Mouse (Mus musculus) hindbrain, postnatal 0 days (tissue): ENCODE measurements around the gene Fhod1. TPM values are rescaled to one million over a fixed set of nuclear protein-coding genes. Genes with fewer than 3 reads are reported as not detected.

Experiments
- ATAC-seq: fragments of 200-750 bp; cut with Nextera tagmentation; 2 replicates; pipeline ENCODE4 v1.8.0; 2017; ENCODE audit warnings: mild to moderate bottlenecking, moderate TSS enrichment, moderate library complexity
- DNase-seq: peaks from one replicate; pipeline ENCODE4 v3.0.0-alpha.2; 2015; ENCODE audit warnings: low spot score
- H3K27ac ChIP-seq: fragments of 300-500 bp; sonication (generic); 2 replicates; pipeline ENCODE4 v1.5.1; 2014; ENCODE audit warnings: mild to moderate bottlenecking
- H3K27me3 ChIP-seq: fragments of 300-500 bp; sonication (generic); 2 replicates; pipeline ENCODE4 v1.6.1; 2014; ENCODE audit warnings: low read length, mixed read lengths; ENCODE audit not compliant: insufficient read depth
- H3K36me3 ChIP-seq: fragments of 300-500 bp; sonication (generic); 2 replicates; pipeline ENCODE4 v1.6.1; 2014; ENCODE audit warnings: low read length, mixed read lengths; ENCODE audit not compliant: insufficient read depth
- H3K4me1 ChIP-seq: fragments of 300-500 bp; sonication (generic); 2 replicates; pipeline ENCODE4 v1.6.1; 2014; ENCODE audit warnings: antibody characterized with exemption, low read length, mixed read lengths; ENCODE audit not compliant: insufficient read depth
- H3K4me2 ChIP-seq: fragments of 300-500 bp; sonication (generic); 2 replicates; pipeline ENCODE4 v1.6.1; 2014; ENCODE audit warnings: low read depth, mild to moderate bottlenecking, low read length, moderate library complexity, mixed read lengths
- H3K4me3 ChIP-seq: fragments of 300-500 bp; sonication (generic); 2 replicates; pipeline ENCODE4 v1.5.1; 2014; ENCODE audit warnings: low read length
- H3K9ac ChIP-seq: fragments of 300-500 bp; sonication (generic); replicated peaks from 2 replicates; pipeline ENCODE4 v1.6.1; 2014; ENCODE audit warnings: mild to moderate bottlenecking, low read length, moderate library complexity, mixed read lengths
- H3K9me3 ChIP-seq: fragments of 300-500 bp; sonication (generic); 2 replicates; pipeline ENCODE4 v1.6.1; 2016; ENCODE audit warnings: low read length, mixed read lengths
- CTCF ChIP-seq: IDR thresholded peaks from 2 replicates; pipeline ENCODE4 v1.5.1; 2016; ENCODE audit warnings: antibody characterized with exemption, control low read depth, low read depth
- WGBS: fragments of 180-500 bp; shearing (Covaris S2); extraction: QIAGEN DNeasy Blood & Tissue Kit; methylation state at CpG from one replicate; pipeline ENCODE4 v1.1.7; 2014; 5-methylcytosine and 5-hydroxymethylcytosine counted together
- polyA plus RNA-seq: library from polyadenylated mRNA; unstranded; fragments of >200 nt; fragmentation: Nextera tagmentation; extraction: Ambion mirVana; gene quantifications from 2 replicates; pipeline ENCODE4 v1.2.1, GENCODE M21; 2015
- total RNA-seq: library from RNA; depleted of rRNA; stranded (reverse); fragments of >200 nt; gene quantifications from 2 replicates; pipeline ENCODE4 v1.2.3, GENCODE M21; 2014

Gene Fhod1
- total and polyA plus RNA-seq, 2 experiments from 2014 or later: 0.45 to 3.1 TPM

- no peaks in the 10 kb centered on the region for H3K27me3 ChIP-seq
- H3K36me3 ChIP-seq: peaks cover 33% of the 10 kb centered on the region
- no peaks in the 10 kb centered on the region for H3K9me3 ChIP-seq
- peak overlapping the region; percentile 75; the same call in 1 of the 2 replicates for H3K27ac ChIP-seq
- peak overlapping the region; percentile 95 for H3K4me2 ChIP-seq
- WGBS: 0% methylated on average over 12 of the region's 12 CpGs
- H3K9ac ChIP-seq: peak overlapping the region; percentile 89
- peaks cover 19% of the 10 kb centered on the region for H3K4me1 ChIP-seq
- DNase-seq (peak; percentile 52), ATAC-seq (peak; percentile 58)
- TF ChIP-seq CTCF: no peak
- H3K4me3 ChIP-seq: peak overlapping the region; percentile 87
These were observed 22.1 kb downstream of the Fhod1 start for GRCm38 (mm10) chr8:105325641-105326093.

- no peaks in the 10 kb centered on the region for H3K27me3 ChIP-seq
- no peak overlapping the region for H3K4me2 ChIP-seq
- no peak for DNase-seq
- TF ChIP-seq CTCF: no peak
- H3K27ac ChIP-seq: no peak overlapping the region
- H3K9me3 ChIP-seq: no peaks in the 10 kb centered on the region
- H3K36me3 ChIP-seq: peaks cover 23% of the 10 kb centered on the region
- ATAC-seq: no peak
- 94% methylated on average over 4 of the region's 4 CpGs for WGBS
- peaks cover 19% of the 10 kb centered on the region for H3K4me1 ChIP-seq
- no peak overlapping the region for H3K4me3 ChIP-seq
- no peak overlapping the region for H3K9ac ChIP-seq
These were observed 24.6 kb downstream of the Fhod1 start for GRCm38 (mm10) chr8:105323183-105323582.

DNA sequence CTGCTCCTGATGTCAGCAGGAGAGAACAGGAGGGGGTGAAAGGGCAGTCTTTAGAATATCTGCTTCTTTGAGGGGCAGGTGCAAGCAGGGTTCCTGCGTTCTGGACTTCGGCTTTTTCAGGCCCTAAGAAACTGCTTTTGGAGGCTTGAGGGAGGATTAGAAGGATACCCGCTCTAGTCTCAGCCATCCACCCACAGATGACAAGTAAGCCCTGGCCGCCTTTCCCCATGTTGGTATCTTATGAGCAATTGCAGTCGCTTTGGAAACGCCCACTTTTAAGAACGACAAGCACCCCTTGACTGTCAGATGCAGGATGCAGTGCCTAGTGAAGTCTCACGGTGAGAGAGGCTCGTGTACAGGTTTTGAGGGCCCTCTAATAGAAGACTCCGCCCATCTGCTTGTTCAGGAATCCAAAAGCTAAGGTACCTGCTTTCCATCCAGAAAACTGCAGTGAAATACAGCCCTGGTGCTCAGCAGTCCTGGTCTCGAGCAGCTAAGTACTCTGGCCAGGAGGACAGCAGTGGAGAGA, 29.0 kb downstream of the Fhod1 start:
- no peak overlapping the region for H3K4me2 ChIP-seq
- no peaks in the 10 kb centered on the region for H3K4me1 ChIP-seq
- ATAC-seq (no peak), DNase-seq (no peak)
- no peak overlapping the region for H3K4me3 ChIP-seq
- H3K27ac ChIP-seq: peak overlapping the region; percentile 20; the same call in 1 of the 2 replicates
- WGBS: 83% methylated on average over 11 of the region's 11 CpGs
- TF ChIP-seq CTCF: no peak
- no peaks in the 10 kb centered on the region for H3K27me3 ChIP-seq
- peaks cover 47% of the 10 kb centered on the region for H3K36me3 ChIP-seq
- no peaks in the 10 kb centered on the region for H3K9me3 ChIP-seq
- H3K9ac ChIP-seq: no peak overlapping the region

- ATAC-seq: peak; percentile 58; the same call in 1 of the 2 replicates
- peak overlapping the region; percentile 20; the same call in 1 of the 2 replicates for H3K27ac ChIP-seq
- no peak overlapping the region for H3K4me3 ChIP-seq
- TF ChIP-seq CTCF: no peak
- no peaks in the 10 kb centered on the region for H3K27me3 ChIP-seq
- peaks cover 51% of the 10 kb centered on the region for H3K36me3 ChIP-seq
- H3K4me2 ChIP-seq: no peak overlapping the region
- DNase-seq: peak; percentile 27
- WGBS: 62% methylated on average over 4 of the region's 4 CpGs
- no peaks in the 10 kb centered on the region for H3K9me3 ChIP-seq
- no peak overlapping the region for H3K9ac ChIP-seq
- H3K4me1 ChIP-seq: no peaks in the 10 kb centered on the region
These were observed 29.8 kb downstream of the Fhod1 start for GRCm38 (mm10) chr8:105317941-105318340.

- H3K9ac ChIP-seq: no peak overlapping the region
- no peaks in the 10 kb centered on the region for H3K9me3 ChIP-seq
- 88% methylated on average over 18 of the region's 18 CpGs for WGBS
- no peak overlapping the region for H3K4me3 ChIP-seq
- no peak for TF ChIP-seq CTCF
- no peak overlapping the region for H3K27ac ChIP-seq
- H3K27me3 ChIP-seq: no peaks in the 10 kb centered on the region
- no peaks in the 10 kb centered on the region for H3K4me1 ChIP-seq
- DNase-seq: no peak
- no peak overlapping the region for H3K4me2 ChIP-seq
- H3K36me3 ChIP-seq: peaks cover 62% of the 10 kb centered on the region
- no peak for ATAC-seq
These were observed 32.5 kb downstream of the Fhod1 start for GRCm38 (mm10) chr8:105315073-105315769.

DNA sequence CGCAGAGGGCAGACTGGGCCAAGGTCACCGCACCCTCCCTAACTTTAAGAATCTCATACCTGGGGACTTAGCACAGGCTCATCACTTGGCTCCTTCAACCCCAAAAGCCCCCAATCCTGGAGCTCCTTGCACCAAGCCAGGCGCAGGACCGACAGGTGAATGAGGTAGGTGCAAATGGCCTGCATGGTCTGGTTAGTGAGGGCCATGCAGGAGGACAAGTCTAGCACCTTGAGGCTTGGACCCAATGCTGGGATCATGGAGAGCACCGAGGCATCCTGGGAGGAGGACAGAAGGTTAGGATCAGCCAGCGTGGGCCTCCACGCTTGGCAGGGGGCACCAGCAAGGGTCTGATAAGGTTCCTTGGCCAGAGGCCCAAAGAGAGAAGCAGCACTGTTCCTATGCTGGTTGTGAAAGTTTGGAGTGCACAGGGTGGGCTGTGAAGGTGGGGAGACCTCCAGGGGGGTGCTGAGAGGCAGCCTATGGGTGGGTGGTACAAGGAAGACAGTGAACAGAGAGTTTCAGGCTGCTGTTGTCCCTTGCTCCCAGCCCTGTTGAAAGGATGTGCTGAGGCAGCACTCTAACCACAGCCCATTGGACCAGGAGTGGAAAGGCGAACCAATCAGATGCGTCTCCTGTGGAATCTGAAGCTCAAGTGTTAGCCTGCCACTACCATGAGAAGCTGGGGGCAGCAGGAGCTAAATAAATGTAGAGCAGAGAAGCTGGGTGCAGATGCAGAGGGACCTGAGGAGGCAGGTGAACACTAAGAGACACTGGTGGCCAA, 33.9 kb downstream of the Fhod1 start:
- Histone ChIP-seq H3K4me2 (no peak overlapping the region), H3K9me3 (no peaks in the 10 kb centered on the region), H3K27me3 (no peaks in the 10 kb centered on the region), H3K4me3 (no peak overlapping the region), H3K4me1 (no peaks in the 10 kb centered on the region), H3K9ac (no peak overlapping the region), H3K27ac (no peak overlapping the region), H3K36me3 (peaks cover 56% of the 10 kb centered on the region)
- WGBS: 83% methylated on average over 9 of the region's 9 CpGs
- ATAC-seq (no peak), DNase-seq (no peak)
- TF ChIP-seq CTCF: no peak
